Mouse (Mus musculus) ES-E14 (cell line): Measurements from ENCODE around the gene Ddx56.

Source experiments
- CHD2 ChIP-seq: IDR thresholded peaks from 2 replicates; pipeline ENCODE4 v1.6.1; 2014; ENCODE audit warnings: mild to moderate bottlenecking, low read depth, low read length, inconsistent platforms
- HCFC1 ChIP-seq: IDR thresholded peaks from 2 replicates; pipeline ENCODE4 v1.6.1; 2012; ENCODE audit warnings: low read length, inconsistent platforms, borderline replicate concordance; ENCODE audit not compliant: insufficient read depth
- MAFK ChIP-seq: IDR thresholded peaks from 2 replicates; pipeline ENCODE4 v1.6.1; 2014; ENCODE audit warnings: mild to moderate bottlenecking, low read depth, low read length, inconsistent platforms; ENCODE audit not compliant: insufficient read depth

- no peak for TF ChIP-seq MAFK
- TF ChIP-seq HCFC1: no peak
- TF ChIP-seq CHD2: no peak
Observed at GRCm38 (mm10) chr11:6261434-6262082, 6.0 kb downstream of the Ddx56 start.
